Mouse (Mus musculus): ENCODE results near the gene Cops2.

GRCm38 (mm10) chr2:125788785-125789184 lies 70.2 kb downstream of the Cops2 start:
- TF ChIP-seq POLR2A (IDR thresholded peaks at IDR 0.05; ENCODE audit: control insufficient read depth, extremely low read depth, insufficient read depth, low read length, poor library complexity) (no peak), CTCF (IDR thresholded peaks at IDR 0.05; ENCODE audit: borderline replicate concordance, control insufficient read depth, extremely low read depth, insufficient read depth, low read length, poor library complexity) (no peak)
